Mouse (Mus musculus): ENCODE results near the gene Zfp275.

DNA sequence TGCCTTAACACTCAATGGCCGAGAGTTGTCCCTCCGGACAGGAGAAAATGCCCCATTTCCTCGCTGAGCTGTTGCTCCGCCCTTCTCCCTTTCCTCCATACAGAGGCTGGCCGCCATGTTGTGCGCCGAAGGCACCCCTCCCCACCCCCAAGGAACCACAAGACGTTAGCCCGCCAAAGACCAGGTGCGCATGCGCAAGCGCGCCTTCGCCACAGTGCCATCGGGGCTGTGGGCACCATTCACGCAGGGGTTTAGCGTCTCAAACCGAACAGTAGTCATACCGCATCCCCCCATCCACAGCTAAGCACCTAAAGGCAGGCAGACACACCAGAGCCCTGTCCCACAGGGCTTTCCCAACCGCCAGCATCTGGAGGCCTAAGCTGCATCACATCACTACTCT, 58.5 kb downstream of the Zfp275 start:
- TF ChIP-seq CTCF (IDR thresholded peaks at IDR 0.05; ENCODE audit: low read depth, low read length) (no peak), GATA1 (IDR thresholded peaks at IDR 0.05; ENCODE audit: borderline replicate concordance, low read length) (no peak), TAL1 (conservative IDR thresholded peaks at IDR 0.05; ENCODE audit: low read depth, low read length) (no peak)

Data from G1E (cell line).